Mouse (Mus musculus) MEL (cell line): ENCODE measurements at regions not wholly inside any gene's neighbourhood (a gene's known extent, or its start where the extent isn't known, plus 50 kb on each side); places are given as distances from the start of the nearest gene placed in this dataset.

Experiments
- DNase-seq: peaks from one replicate; pipeline ENCODE4 v3.0.0; 2011; ENCODE audit warnings: low read depth, low spot score
- H3K27ac ChIP-seq: 2 replicates; pipeline ENCODE4 v1.5.1; 2012; ENCODE audit warnings: low read depth, mild to moderate bottlenecking, control low read depth, low read length, moderate library complexity; ENCODE audit not compliant: control insufficient read depth
- H3K27me3 ChIP-seq, 2 experiments: fragments of 150-350 bp in 1 of 2; sonication (generic) in 1 of 2; 2 replicates each; pipeline ENCODE4 v1.6.1; 2012; ENCODE audit warnings: low read length in 2 of 2, mild to moderate bottlenecking in 2 of 2, improper control_type of control experiment in 1 of 2, moderate library complexity in 1 of 2; ENCODE audit not compliant: insufficient read depth in 2 of 2, control insufficient read depth in 1 of 2
- H3K36me3 ChIP-seq, 2 experiments: 2 replicates each; pipeline ENCODE4 v1.6.1; 2012 to 2014; ENCODE audit warnings: low read length in 2 of 2, improper control_type of control experiment in 1 of 2, inconsistent platforms in 1 of 2, mild to moderate bottlenecking in 1 of 2; ENCODE audit not compliant: insufficient read depth in 2 of 2, control insufficient read depth in 1 of 2
- H3K4me1 ChIP-seq, 2 experiments: fragments of 150-350 bp in 1 of 2; sonication (generic) in 1 of 2; 2 replicates each; pipeline ENCODE4 v1.6.1; 2012; ENCODE audit warnings: low read length in 2 of 2, improper control_type of control experiment in 1 of 2, mild to moderate bottlenecking in 1 of 2; ENCODE audit not compliant: insufficient read depth in 2 of 2, control insufficient read depth in 1 of 2
- H3K4me3 ChIP-seq, 2 experiments: fragments of 150-350 bp in 1 of 2; sonication (generic) in 1 of 2; 2 replicates each; pipeline ENCODE4 v1.5.1; 2012; ENCODE audit warnings: low read depth in 2 of 2, low read length in 2 of 2, mild to moderate bottlenecking in 2 of 2, moderate library complexity in 2 of 2, control low read depth in 1 of 2, improper control_type of control experiment in 1 of 2; ENCODE audit not compliant: control insufficient read depth in 1 of 2, insufficient read depth in 1 of 2
- H3K79me2 ChIP-seq: 2 replicates; pipeline ENCODE4 v1.6.1; 2012; ENCODE audit warnings: mild to moderate bottlenecking, low read length, moderate library complexity; ENCODE audit not compliant: control insufficient read depth, poor library complexity, insufficient read depth
- H3K9ac ChIP-seq: 2 replicates; pipeline ENCODE4 v1.6.1; 2012; ENCODE audit warnings: low read depth, mild to moderate bottlenecking, control low read depth, low read length, moderate library complexity; ENCODE audit not compliant: control insufficient read depth, poor library complexity, severe bottlenecking
- H3K9me3 ChIP-seq: fragments of 150-350 bp; sonication (generic); replicated peaks from 2 replicates; pipeline ENCODE4 v1.6.1; 2012; ENCODE audit warnings: mild to moderate bottlenecking, low read length, improper control_type of control experiment, moderate library complexity; ENCODE audit not compliant: insufficient read depth
- EP300 ChIP-seq, 2 experiments: IDR thresholded peaks; 2 replicates each; pipeline ENCODE4 v1.6.1; 2011; ENCODE audit warnings: improper control_type of control experiment in 2 of 2, low read length in 2 of 2, low read depth in 1 of 2, mild to moderate bottlenecking in 1 of 2
- ETS1 ChIP-seq: IDR thresholded peaks from 2 replicates; pipeline ENCODE4 v1.6.1; 2012; ENCODE audit warnings: low read depth, mild to moderate bottlenecking, inconsistent platforms, low read length, improper control_type of control experiment, moderate library complexity
- GATA1 ChIP-seq: IDR thresholded peaks from 2 replicates; pipeline ENCODE4 v1.6.1; 2011; ENCODE audit warnings: low read depth, low read length, improper control_type of control experiment
- KAT2A ChIP-seq: conservative IDR thresholded peaks from 2 replicates; pipeline ENCODE4 v1.6.1; 2012; ENCODE audit warnings: low read depth, low read length, improper control_type of control experiment, inconsistent platforms
- MEF2A ChIP-seq: IDR thresholded peaks from 2 replicates; pipeline ENCODE4 v1.6.1; 2014; ENCODE audit warnings: low read depth, mild to moderate bottlenecking, inconsistent platforms, low read length, improper control_type of control experiment; ENCODE audit not compliant: poor library complexity, insufficient replicate concordance, severe bottlenecking; ENCODE audit errors: extremely low read depth
- MYB ChIP-seq: IDR thresholded peaks from 2 replicates; pipeline ENCODE4 v1.6.1; 2011; ENCODE audit warnings: mild to moderate bottlenecking, low read depth, low read length, improper control_type of control experiment
- NRF1 ChIP-seq: IDR thresholded peaks from 2 replicates; pipeline ENCODE4 v1.6.1; 2014; ENCODE audit warnings: low read depth, mild to moderate bottlenecking, inconsistent platforms, low read length, improper control_type of control experiment, moderate library complexity; ENCODE audit not compliant: poor library complexity, insufficient read depth, severe bottlenecking
- POLR2A ChIP-seq, 2 experiments: IDR thresholded peaks; 2 replicates each; pipeline ENCODE4 v1.6.1; 2011 to 2012; ENCODE audit warnings: low read length in 2 of 2, mild to moderate bottlenecking in 2 of 2, control low read depth in 1 of 2, improper control_type of control experiment in 1 of 2, low read depth in 1 of 2, moderate library complexity in 1 of 2; ENCODE audit not compliant: control insufficient read depth in 1 of 2, insufficient read depth in 1 of 2, poor library complexity in 1 of 2
- TAL1 ChIP-seq: IDR thresholded peaks from 2 replicates; pipeline ENCODE4 v1.6.1; 2012; ENCODE audit warnings: mild to moderate bottlenecking, inconsistent platforms, low read length, moderate library complexity, mixed read lengths
- TCF12 ChIP-seq: IDR thresholded peaks from 2 replicates; pipeline ENCODE4 v1.6.1; 2014; ENCODE audit warnings: low read depth, mild to moderate bottlenecking, inconsistent platforms, low read length, improper control_type of control experiment, moderate library complexity
- ZKSCAN1 ChIP-seq: IDR thresholded peaks from 2 replicates; pipeline ENCODE4 v1.6.1; 2012; ENCODE audit warnings: low read depth, mild to moderate bottlenecking, inconsistent platforms, low read length, improper control_type of control experiment, moderate library complexity

DNA sequence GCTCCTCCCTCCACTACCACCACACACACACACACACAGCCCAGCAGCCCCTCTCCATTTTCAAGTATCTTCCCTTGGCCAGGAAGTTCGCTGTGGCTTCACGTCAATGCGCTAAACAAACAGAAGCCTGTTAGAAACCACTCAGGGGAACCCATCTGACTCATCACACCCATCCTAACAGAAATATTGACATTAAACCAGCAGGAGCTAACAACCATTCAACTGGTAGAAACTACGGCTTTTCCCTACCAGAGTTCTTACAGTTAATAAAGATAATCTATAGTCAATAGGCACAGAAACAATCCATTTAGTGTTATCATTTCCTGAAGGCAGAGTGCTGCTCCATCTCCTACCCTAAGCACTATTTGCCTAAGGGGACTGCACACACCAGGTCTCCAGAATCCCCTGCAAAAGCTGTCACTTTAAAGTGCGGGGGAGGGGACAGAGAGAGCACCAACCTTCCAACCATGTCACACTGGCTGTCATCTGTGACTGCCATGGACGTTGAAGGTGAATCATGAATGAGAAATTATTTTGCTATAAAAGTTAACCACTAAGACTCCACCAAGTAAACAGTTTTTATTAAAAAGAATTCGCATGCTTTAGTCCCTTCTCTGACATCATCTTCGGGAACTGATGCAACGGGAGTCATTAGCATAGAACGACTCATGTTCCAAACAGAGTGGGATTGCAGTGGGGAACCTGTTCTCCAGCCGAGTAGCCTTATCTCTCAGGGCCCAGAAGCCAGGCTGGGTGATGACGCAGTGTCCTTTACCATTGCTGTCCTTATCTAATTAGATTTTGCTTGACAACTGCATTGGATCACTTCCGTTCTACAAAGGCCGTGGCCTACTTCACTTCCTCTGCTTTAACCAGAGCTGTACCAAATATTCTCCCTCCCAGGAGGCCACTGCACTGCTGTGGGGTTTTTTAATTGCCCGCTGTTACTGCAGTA is 91.0 kb downstream of the Actbl2 start:
- H3K27ac ChIP-seq = peak overlapping the region; percentile 54
- peaks cover 0 to 8% of the 10 kb centered on the region in 2 experiments; a peak in 2 of 4 replicates for H3K36me3 ChIP-seq
- TF ChIP-seq KAT2A (no peak), TCF12 (peak; percentile 57; the same call in 1 of the 2 replicates), GATA1 (peak; percentile 61), ETS1 (peak; percentile 84), MEF2A (no peak), TAL1 (peak; percentile 71), EP300 (IDR thresholded peaks at IDR 0.05; ENCODE audit: low read depth in 1 of 2, low read length in 2 of 2) (peak; percentile 65 to 68)
- H3K27me3 ChIP-seq = no peaks in the 10 kb centered on the region
- no peaks in the 10 kb centered on the region for H3K9me3 ChIP-seq
- H3K4me1 ChIP-seq = peaks cover 0 to 7% of the 10 kb centered on the region in 2 experiments; a peak in 2 of 4 replicates
- no peaks in the 10 kb centered on the region for H3K79me2 ChIP-seq
- peak; percentile 67 for DNase-seq
- no peak overlapping the region for H3K4me3 ChIP-seq
- no peak overlapping the region for H3K9ac ChIP-seq

DNA sequence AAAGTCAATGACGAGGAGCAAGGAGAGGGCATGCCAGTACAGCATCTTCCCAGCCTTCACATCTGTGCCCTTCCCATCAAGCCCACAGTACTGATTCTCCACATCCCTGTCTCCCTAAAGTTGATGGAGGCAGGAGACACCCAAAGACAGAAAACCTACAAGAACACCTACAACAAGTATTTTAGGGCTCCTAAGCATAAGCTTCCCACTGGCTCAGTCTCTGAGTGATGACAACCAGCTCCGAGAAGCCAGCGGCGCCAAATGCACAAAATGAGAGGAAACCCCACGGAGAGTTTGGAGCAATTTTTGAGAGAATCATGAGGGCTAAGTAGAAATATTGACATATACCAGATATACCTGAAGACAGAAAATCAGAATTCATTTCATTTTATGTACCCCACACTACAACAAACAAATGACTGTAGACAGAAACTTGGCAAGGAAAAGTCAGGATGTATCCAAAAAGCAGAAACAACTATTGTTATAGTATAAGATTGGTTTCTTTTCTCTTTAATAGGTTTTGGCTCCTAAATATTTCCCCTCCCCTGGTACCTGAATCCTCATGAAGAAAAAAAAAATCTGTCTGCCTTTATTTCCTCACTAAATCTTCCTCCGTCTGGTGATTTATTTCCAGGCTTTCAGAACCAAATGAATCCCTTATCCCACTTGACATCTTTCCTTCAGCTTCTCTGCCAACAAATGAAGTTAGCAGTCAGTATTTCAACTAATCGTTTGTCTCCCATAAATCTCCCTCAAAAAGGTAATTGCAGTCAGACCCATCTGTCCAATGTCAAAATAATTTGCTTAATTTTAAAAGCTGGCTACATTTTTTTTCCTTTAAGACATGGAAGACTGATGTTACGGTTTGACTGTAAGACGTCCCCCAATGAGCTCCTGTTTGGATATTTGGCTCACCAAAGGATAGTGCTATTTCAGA is 102.0 kb downstream of the Actbl2 start:
- no peak overlapping the region for H3K9ac ChIP-seq
- H3K4me1 ChIP-seq = no peaks in the 10 kb centered on the region
- no peaks in the 10 kb centered on the region for H3K36me3 ChIP-seq
- no peak overlapping the region for H3K4me3 ChIP-seq
- no peaks in the 10 kb centered on the region for H3K27me3 ChIP-seq
- no peaks in the 10 kb centered on the region for H3K79me2 ChIP-seq
- no peak for TF ChIP-seq MYB
- TF ChIP-seq ZKSCAN1 = no peak
- no peak for TF ChIP-seq NRF1
- TF ChIP-seq POLR2A (IDR thresholded peaks at IDR 0.05; ENCODE audit: control insufficient read depth in 1 of 2, insufficient read depth in 1 of 2, low read depth in 1 of 2, low read length in 2 of 2, poor library complexity in 1 of 2) = no peak
- no peak overlapping the region for H3K27ac ChIP-seq
- DNase-seq = no peak
- H3K9me3 ChIP-seq = no peaks in the 10 kb centered on the region
